Mouse (Mus musculus): ENCODE data around the gene Ndufaf5. TPM values are rescaled to one million over a fixed set of nuclear protein-coding genes. Genes with fewer than 3 reads are reported as not detected.

Ndufaf5 gene
- polyA plus RNA-seq, 2 experiments, result 18.9 to 26.5 TPM

DNA sequence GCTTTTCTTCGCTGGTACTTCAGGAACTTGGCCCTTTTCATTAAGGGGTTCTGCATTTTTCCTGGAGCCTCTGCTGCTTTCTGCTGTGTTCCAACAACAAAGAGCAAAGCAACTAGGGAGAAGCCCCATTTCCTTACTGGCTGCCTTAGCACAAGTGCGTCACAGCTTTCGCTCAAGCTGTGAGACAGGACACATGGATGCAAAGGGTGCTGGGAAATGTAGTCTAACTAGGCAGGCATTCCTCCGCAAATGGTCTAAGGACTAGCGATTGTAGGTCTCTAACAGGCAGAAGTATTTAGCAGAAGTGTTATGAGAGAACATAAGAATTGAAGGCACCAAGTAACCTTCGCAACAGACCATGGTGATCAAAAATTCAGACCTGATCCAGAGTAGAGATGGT is 66.8 kb downstream of the Ndufaf5 start:
- no peak overlapping the region for H3K9ac ChIP-seq (ENCODE audit: low read depth, low read length, severe bottlenecking)
- TF ChIP-seq POLR2A (IDR thresholded peaks at IDR 0.05; ENCODE audit: borderline replicate concordance, extremely low read depth, insufficient read depth, insufficient read length), result no peak
- ATAC-seq (ENCODE audit: low FRiP score, low read depth) (no peak), DNase-seq (ENCODE audit: low spot score) (peak; percentile 33)
- H3K36me3 ChIP-seq (ENCODE audit: control insufficient read depth, insufficient read depth, low read length), result no peaks in the 10 kb centered on the region
- H3K4me3 ChIP-seq (replicated peaks; ENCODE audit: low read length), result no peak overlapping the region
- H3K9me3 ChIP-seq (ENCODE audit: control insufficient read depth, low read length), result no peaks in the 10 kb centered on the region
- no peaks in the 10 kb centered on the region for H3K27me3 ChIP-seq (ENCODE audit: control insufficient read depth, insufficient read depth, low read length)
- H3K27ac ChIP-seq (replicated peaks; ENCODE audit: low read depth, low read length), result no peak overlapping the region
- no peaks in the 10 kb centered on the region for H3K4me1 ChIP-seq (ENCODE audit: control insufficient read depth, insufficient read depth, low read length)
- 52% methylated on average over 6 of the region's 6 CpGs for WGBS
- H3K4me2 ChIP-seq (replicated peaks; ENCODE audit: low read depth, low read length, severe bottlenecking), result no peak overlapping the region

DNA sequence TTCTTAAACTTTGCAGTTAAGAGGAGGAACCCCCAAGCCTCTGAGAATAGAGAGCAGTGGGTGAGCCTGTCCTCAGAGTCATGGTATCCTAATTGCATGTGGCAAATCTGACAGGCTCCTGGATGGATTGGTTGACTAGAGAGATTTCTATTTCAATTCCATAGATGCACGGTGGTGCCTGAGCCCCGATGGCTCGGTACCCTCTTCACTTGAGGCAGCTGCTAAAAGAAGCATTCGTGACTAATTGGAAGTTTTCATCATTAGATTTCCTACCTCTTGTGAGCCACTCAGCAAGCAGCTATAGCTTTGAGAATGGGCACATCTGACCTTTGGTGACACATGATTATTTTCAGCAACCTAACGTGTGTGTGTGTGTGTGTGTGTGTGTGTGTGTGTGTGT is 71.9 kb downstream of the Ndufaf5 start:
- 72% methylated on average over 5 of the region's 5 CpGs for WGBS
- H3K27ac ChIP-seq (replicated peaks; ENCODE audit: low read depth, low read length), result no peak overlapping the region
- no peaks in the 10 kb centered on the region for H3K36me3 ChIP-seq (ENCODE audit: control insufficient read depth, insufficient read depth, low read length)
- no peak overlapping the region for H3K9ac ChIP-seq (ENCODE audit: low read depth, low read length, severe bottlenecking)
- no peak overlapping the region for H3K4me3 ChIP-seq (replicated peaks; ENCODE audit: low read length)
- no peak overlapping the region for H3K4me2 ChIP-seq (replicated peaks; ENCODE audit: low read depth, low read length, severe bottlenecking)
- no peak for TF ChIP-seq POLR2A (IDR thresholded peaks at IDR 0.05; ENCODE audit: borderline replicate concordance, extremely low read depth, insufficient read depth, insufficient read length)
- no peak for DNase-seq (ENCODE audit: low spot score)
- no peaks in the 10 kb centered on the region for H3K4me1 ChIP-seq (ENCODE audit: control insufficient read depth, insufficient read depth, low read length)
- no peaks in the 10 kb centered on the region for H3K27me3 ChIP-seq (ENCODE audit: control insufficient read depth, insufficient read depth, low read length)
- no peaks in the 10 kb centered on the region for H3K9me3 ChIP-seq (ENCODE audit: control insufficient read depth, low read length)
- ATAC-seq (ENCODE audit: low FRiP score, low read depth), result no peak

DNA sequence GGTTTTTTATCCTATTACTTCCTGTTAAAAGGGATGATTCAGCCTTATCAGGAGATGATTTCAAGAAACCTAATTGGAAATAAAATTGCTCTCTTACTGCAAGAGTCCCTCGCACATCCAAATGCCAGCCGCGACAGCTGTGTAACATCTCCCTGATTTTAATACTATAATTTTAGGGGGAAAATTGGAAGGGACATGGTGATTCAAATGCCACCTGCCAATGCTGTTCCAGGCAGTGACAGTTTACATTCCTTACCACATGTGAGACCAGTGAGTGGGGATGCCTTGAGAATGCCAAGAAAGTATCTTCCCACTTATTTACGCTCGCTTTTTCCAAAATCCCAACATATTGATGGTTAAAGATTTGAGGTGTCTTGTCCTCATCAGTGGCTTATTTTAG is 72.7 kb downstream of the Ndufaf5 start:
- WGBS, result 87% methylated on average over 5 of the region's 5 CpGs
- TF ChIP-seq POLR2A (IDR thresholded peaks at IDR 0.05; ENCODE audit: borderline replicate concordance, extremely low read depth, insufficient read depth, insufficient read length), result no peak
- H3K36me3 ChIP-seq (ENCODE audit: control insufficient read depth, insufficient read depth, low read length), result no peaks in the 10 kb centered on the region
- H3K4me3 ChIP-seq (replicated peaks; ENCODE audit: low read length), result no peak overlapping the region
- no peak overlapping the region for H3K4me2 ChIP-seq (replicated peaks; ENCODE audit: low read depth, low read length, severe bottlenecking)
- H3K9ac ChIP-seq (ENCODE audit: low read depth, low read length, severe bottlenecking), result no peak overlapping the region
- no peaks in the 10 kb centered on the region for H3K9me3 ChIP-seq (ENCODE audit: control insufficient read depth, low read length)
- ATAC-seq (ENCODE audit: low FRiP score, low read depth) (no peak), DNase-seq (ENCODE audit: low spot score) (no peak)
- no peaks in the 10 kb centered on the region for H3K27me3 ChIP-seq (ENCODE audit: control insufficient read depth, insufficient read depth, low read length)
- H3K4me1 ChIP-seq (ENCODE audit: control insufficient read depth, insufficient read depth, low read length), result no peaks in the 10 kb centered on the region
- H3K27ac ChIP-seq (replicated peaks; ENCODE audit: low read depth, low read length), result no peak overlapping the region

Other genes starting within 250 kb of the Ndufaf5 start
- gene Tasp1, start 103.8 kb upstream of the Ndufaf5 start, polyA plus RNA-seq (2012; rRNA removed), result 10.5 and 11.6 TPM in 2 replicates
- 21.0 and 23.3 TPM in 2 replicates for gene Tasp1, start 103.8 kb upstream of the Ndufaf5 start, polyA plus RNA-seq (2014; fragmentation: Nextera tagmentation; extraction: Ambion mirVana)
- gene Gm17374, start 18.6 kb upstream of the Ndufaf5 start, polyA plus RNA-seq (2012; rRNA removed), result not detected in 2 replicates
- not detected in 2 replicates for gene Gm17374, start 18.6 kb upstream of the Ndufaf5 start, polyA plus RNA-seq (2014; fragmentation: Nextera tagmentation; extraction: Ambion mirVana)
- gene Esf1, start 85 bp upstream of the Ndufaf5 start, polyA plus RNA-seq (2012; rRNA removed), result 10.3 and 12.9 TPM in 2 replicates
- gene Esf1, start 85 bp upstream of the Ndufaf5 start, polyA plus RNA-seq (2014; fragmentation: Nextera tagmentation; extraction: Ambion mirVana), result 20.3 and 20.5 TPM in 2 replicates
- not detected in 2 replicates for gene Sel1l2, start 219.1 kb downstream of the Ndufaf5 start, polyA plus RNA-seq (2012; rRNA removed)
- gene Sel1l2, start 219.1 kb downstream of the Ndufaf5 start, polyA plus RNA-seq (2014; fragmentation: Nextera tagmentation; extraction: Ambion mirVana), result not detected in 2 replicates
- gene Macrod2, start 224.7 kb downstream of the Ndufaf5 start, polyA plus RNA-seq (2012; rRNA removed), result 5.4 and 8.5 TPM in 2 replicates
- gene Macrod2, start 224.7 kb downstream of the Ndufaf5 start, polyA plus RNA-seq (2014; fragmentation: Nextera tagmentation; extraction: Ambion mirVana), result 24.5 and 28.9 TPM in 2 replicates